Mouse (Mus musculus) embryonic stem cell, embryonic (primary cell): ENCODE data around the gene B9d2.

Source experiments
- CTCF ChIA-PET, 4 experiments: fragments of 300-600 bp in 2 of 4; fragments of 350-600 bp in 2 of 4; sonication (Branson Sonifier 250); formaldehyde crosslinking; loops; one replicate each; lab custom pipeline; 2022; ENCODE audit warnings: inconsistent platforms in 2 of 4; lab: Charles Lee
- POLR2A ChIA-PET, 4 experiments: fragments of 300-600 bp in 2 of 4; fragments of 350-600 bp in 2 of 4; sonication (Branson Sonifier 250); formaldehyde crosslinking; loops; one replicate each; lab custom pipeline; 2022; ENCODE audit warnings: antibody characterized with exemption in 4 of 4, inconsistent platforms in 1 of 4; lab: Charles Lee

B9d2 gene

DNA sequence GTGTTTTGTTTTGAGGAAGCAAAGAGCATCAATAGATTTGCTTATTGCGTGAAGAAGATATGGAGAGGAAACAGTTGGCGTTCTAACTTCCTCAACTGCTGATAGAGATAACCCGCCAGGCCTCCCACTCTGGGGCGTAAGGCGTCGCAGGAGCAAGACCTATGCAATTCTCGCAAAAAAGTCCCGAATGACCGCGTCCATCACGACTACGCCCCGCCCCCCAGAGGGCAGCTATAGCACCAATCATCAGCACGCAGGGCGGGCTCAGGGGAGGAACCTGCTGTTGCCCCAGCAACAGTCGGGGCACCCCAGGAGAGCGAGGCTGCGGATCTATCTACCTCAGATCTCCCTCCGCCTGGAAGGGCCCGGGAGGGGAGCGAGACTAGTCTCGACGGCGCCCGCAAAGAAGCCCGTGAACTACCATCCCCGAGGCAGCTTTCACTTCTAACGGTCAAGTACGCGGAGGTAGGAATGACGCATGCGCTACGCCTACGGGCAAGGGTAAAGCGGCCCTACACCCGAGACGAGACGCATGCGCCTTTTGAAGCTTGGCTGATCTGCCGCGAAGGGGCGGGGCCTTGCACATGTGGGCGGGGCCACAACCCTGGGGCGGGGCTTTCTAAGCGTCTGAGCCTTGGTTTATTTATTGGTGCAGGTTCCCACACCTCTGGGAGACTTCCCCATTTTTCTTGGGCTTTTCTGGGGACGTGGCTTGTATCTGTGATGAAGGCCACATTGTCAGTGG, at the start of gene B9d2:
Gene B9d2, plus strand, starts transcription at position 267 of the 745 bp plus-strand sequence.
- POLR2A ChIA-PET: interaction anchor here (0.6 to 3.6 kb wide), 57 partner anchors 8 to 413 kb away, joined by 3 to 39 read pairs (median 4); partner anchors contain the start of genes Hnrnpul1 (in 3 of the 4), Bckdha (in 2 of the 4), Exosc5 (in 2 of the 4) and Cic (in 1 of the 4)
- CTCF ChIA-PET: interaction anchor here in 3 of 4 experiments (0.5 to 2.5 kb wide), 22 partner anchors 9 to 708 kb away, joined by 3 to 9 read pairs (median 4); partner anchors contain the start of genes Atp1a3 (in 1 of the 3), Bckdha (in 1 of the 3), Exosc5 (in 1 of the 3) and Hnrnpul1 (in 1 of the 3)

GRCm38 (mm10) chr7:25632679-25633078, 47.9 kb upstream of the B9d2 start:
- POLR2A ChIA-PET: interaction anchor here in 2 of 4 experiments (0.8 to 1.2 kb wide), 2 partner anchors 8 to 207 kb away, joined by 3 read pairs; no protein-coding TSS in a partner anchor
- CTCF ChIA-PET: no interaction called here

- POLR2A ChIA-PET: no interaction called here
These were observed 44.2 kb upstream of the B9d2 start for GRCm38 (mm10) chr7:25636373-25636772.

GRCm38 (mm10) chr7:25637099-25637498, 43.5 kb upstream of the B9d2 start:
- ChIA-PET POLR2A (interaction anchor here (0.6 to 2.2 kb wide), 11 partner anchors 8 to 44 kb away, joined by 3 to 9 read pairs (median 3); partner anchors contain the start of genes B9d2 (in 1 of the 4) and Exosc5 (in 1 of the 4)), CTCF (interaction anchor here in 1 of 4 experiments (0.7 kb wide), 1 partner anchor 234 kb away, joined by 3 read pairs; no protein-coding TSS in a partner anchor)

More at GRCm38 (mm10) chr7:25636373-25636772, 44.2 kb upstream of the B9d2 start:
- CTCF ChIA-PET: no interaction called here

- POLR2A ChIA-PET: interaction anchor here in 1 of 4 experiments (0.7 kb wide), 1 partner anchor 754 kb away, joined by 3 read pairs; no protein-coding TSS in a partner anchor
- CTCF ChIA-PET: interaction anchor here in 1 of 4 experiments (0.6 kb wide), 1 partner anchor 60 kb away, joined by 3 read pairs; no protein-coding TSS in a partner anchor
These were observed 40.8 kb upstream of the B9d2 start for GRCm38 (mm10) chr7:25639754-25640153.

DNA sequence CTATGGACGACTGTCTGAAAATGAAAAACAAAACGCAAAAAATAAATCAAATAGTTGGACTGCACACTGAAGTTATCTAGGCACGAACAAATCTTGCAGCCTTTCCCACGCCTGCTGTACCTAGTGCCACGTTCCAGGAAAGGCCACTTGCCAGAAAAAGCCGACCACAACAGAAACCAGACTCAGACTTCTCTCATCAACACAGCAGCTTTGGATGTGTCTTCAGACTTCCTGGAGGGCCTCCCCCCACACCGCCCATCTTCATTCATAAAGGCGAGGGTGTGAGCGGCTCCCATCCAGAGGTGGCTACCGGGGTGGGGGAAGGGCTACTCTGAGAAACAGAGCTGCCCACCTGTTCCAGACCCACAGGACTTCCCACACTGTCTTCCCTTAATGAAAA, 36.4 kb upstream of the B9d2 start:
- ChIA-PET CTCF (no interaction called here), POLR2A (interaction anchor here in 2 of 4 experiments (0.8 to 3.9 kb wide), 8 partner anchors 13 to 44 kb away, joined by 3 to 20 read pairs (median 4); partner anchors contain the start of genes Bckdha (in 1 of the 2), Dmac2 (in 1 of the 2) and Exosc5 (in 1 of the 2))

- POLR2A ChIA-PET: interaction anchor here in 2 of 4 experiments (0.8 to 3.9 kb wide), 11 partner anchors 12 to 43 kb away, joined by 3 to 20 read pairs (median 3); partner anchors contain the start of genes B9d2 (in 1 of the 2), Bckdha (in 1 of the 2), Dmac2 (in 1 of the 2) and Exosc5 (in 1 of the 2)
- CTCF ChIA-PET: interaction anchor here in 1 of 4 experiments (0.5 kb wide), 1 partner anchor 92 kb away, joined by 3 read pairs; no protein-coding TSS in a partner anchor
These were observed 35.9 kb upstream of the B9d2 start for GRCm38 (mm10) chr7:25644631-25645030.

GRCm38 (mm10) chr7:25645074-25645473, 35.5 kb upstream of the B9d2 start:
- CTCF ChIA-PET: interaction anchor here in 1 of 4 experiments (0.5 kb wide), 1 partner anchor 91 kb away, joined by 3 read pairs; no protein-coding TSS in a partner anchor

GRCm38 (mm10) chr7:25647574-25648123, 32.9 kb upstream of the B9d2 start:
- CTCF ChIA-PET: interaction anchor here (0.7 to 2.2 kb wide), 13 partner anchors 10 to 728 kb away, joined by 3 to 14 read pairs (median 4); partner anchors contain the start of genes B3gnt8 (in 1 of the 4) and Tmem91 (in 1 of the 4)
- POLR2A ChIA-PET: interaction anchor here (0.7 to 3.0 kb wide), 25 partner anchors 9 to 1739 kb away, joined by 3 to 14 read pairs (median 4); partner anchors contain the start of genes B9d2 (in 2 of the 4), B3gnt8 (in 1 of the 4), Dmac2 (in 1 of the 4) and Exosc5 (in 1 of the 4)

More at GRCm38 (mm10) chr7:25645074-25645473, 35.5 kb upstream of the B9d2 start:
- POLR2A ChIA-PET: interaction anchor here in 3 of 4 experiments (0.8 to 3.9 kb wide), 15 partner anchors 9 to 43 kb away, joined by 3 to 20 read pairs (median 3); partner anchors contain the start of genes B9d2 (in 1 of the 3), Bckdha (in 1 of the 3), Dmac2 (in 1 of the 3) and Exosc5 (in 1 of the 3)

GRCm38 (mm10) chr7:25649839-25650238, 30.7 kb upstream of the B9d2 start:
- CTCF ChIA-PET: no interaction called here
- POLR2A ChIA-PET: interaction anchor here in 1 of 4 experiments (0.5 to 1.2 kb wide), 3 partner anchors 9 to 66 kb away, joined by 3 read pairs; partner anchors contain the start of genes Bckdha and Exosc5

- POLR2A ChIA-PET: interaction anchor here in 2 of 4 experiments (0.5 to 2.3 kb wide), 7 partner anchors 11 to 210 kb away, joined by 3 to 10 read pairs (median 6); partner anchors contain the start of genes B9d2 (in 1 of the 2) and Tmem91 (in 1 of the 2)
- CTCF ChIA-PET: interaction anchor here in 2 of 4 experiments (0.6 to 0.9 kb wide), 3 partner anchors 26 to 1607 kb away, joined by 3 to 6 read pairs (median 4); no protein-coding TSS in a partner anchor
These were observed 29.3 kb upstream of the B9d2 start for GRCm38 (mm10) chr7:25651281-25651680.

DNA sequence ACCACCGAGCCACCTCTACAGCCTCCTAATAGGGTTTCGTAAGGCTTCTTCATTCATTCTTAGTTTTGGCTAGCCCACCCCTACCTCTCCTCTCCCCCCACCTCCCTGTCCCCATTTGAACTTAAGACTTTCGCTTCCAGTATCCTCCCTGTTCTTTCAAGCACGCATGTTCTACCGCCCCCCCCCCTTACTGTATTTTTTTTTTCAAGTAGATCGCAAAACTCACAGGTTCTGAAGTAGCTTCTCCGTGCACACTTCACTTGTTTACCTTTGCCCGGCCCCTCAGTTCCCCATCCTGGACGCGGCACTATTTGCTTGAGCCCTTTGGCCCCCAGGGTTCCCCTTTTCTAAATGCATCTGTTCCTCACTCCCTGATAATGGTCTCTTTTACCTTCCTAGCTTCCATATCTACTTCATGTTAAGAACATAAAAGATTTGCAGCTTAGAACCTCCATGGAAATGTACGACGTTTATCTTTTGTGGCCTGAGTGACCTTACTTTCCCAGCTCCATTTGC, 28.3 kb upstream of the B9d2 start:
- ChIA-PET POLR2A (interaction anchor here in 2 of 4 experiments (0.6 to 2.3 kb wide), 11 partner anchors 8 to 1834 kb away, joined by 4 to 10 read pairs (median 6); partner anchors contain the start of genes B9d2 (in 1 of the 2), Sertad1 (in 1 of the 2) and Tmem91 (in 1 of the 2)), CTCF (interaction anchor here in 1 of 4 experiments (0.7 kb wide), 1 partner anchor 22 kb away, joined by 3 read pairs; no protein-coding TSS in a partner anchor)

DNA sequence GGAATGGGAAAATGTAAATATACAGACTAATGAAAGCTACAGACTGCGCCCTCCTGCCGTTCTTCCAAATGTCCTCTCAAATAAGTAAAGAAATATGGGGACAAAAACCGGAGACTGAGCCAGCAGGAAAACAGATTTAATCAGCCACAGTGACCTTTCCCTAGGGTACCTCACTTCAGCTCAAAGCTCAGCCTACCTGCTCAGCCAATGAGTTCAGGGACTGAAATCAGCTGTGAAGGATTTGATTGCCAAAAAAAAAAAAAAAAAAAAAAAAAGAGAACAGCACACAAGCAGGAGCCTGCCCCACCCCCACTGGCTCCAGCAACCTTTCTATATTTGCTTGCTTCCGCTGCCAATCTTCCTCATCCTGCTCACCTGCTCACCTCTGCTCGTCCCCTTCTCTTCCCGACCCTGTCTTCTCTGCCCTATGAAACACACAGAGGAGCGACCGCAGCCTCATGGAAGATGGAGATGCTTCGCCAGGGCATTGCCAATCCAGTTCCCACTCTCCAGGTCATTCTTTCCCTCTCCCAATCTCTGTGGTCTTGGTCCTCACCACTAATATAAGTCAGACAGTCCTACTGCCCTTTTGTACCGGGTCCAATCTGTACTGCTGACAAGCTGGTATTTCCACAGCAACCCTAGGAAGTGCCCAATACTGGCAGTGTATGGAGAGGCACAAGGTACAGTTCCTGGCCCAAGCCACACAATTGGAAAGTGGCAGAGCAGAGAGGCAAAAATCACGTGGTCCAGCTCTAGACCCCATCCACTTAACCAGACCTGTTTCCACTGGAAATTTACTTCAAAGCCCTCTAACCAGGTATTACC, 24.8 kb upstream of the B9d2 start:
- ChIA-PET CTCF (interaction anchor here (0.6 to 2.1 kb wide), 8 partner anchors 16 to 1638 kb away, joined by 3 to 8 read pairs (median 4); partner anchors contain the start of gene Tmem91 (in 1 of the 4)), POLR2A (interaction anchor here (0.6 to 8.5 kb wide), 17 partner anchors 8 to 229 kb away, joined by 3 to 73 read pairs (median 5); partner anchors contain the start of genes B9d2 (in 2 of the 4), Hnrnpul1 (in 2 of the 4) and Tmem91 (in 1 of the 4))

- ChIA-PET POLR2A (interaction anchor here in 3 of 4 experiments (0.6 to 8.5 kb wide), 9 partner anchors 10 to 125 kb away, joined by 3 to 73 read pairs (median 6); partner anchors contain the start of genes B9d2 (in 1 of the 3) and Dmac2 (in 1 of the 3)), CTCF (interaction anchor here in 1 of 4 experiments (0.7 kb wide), 1 partner anchor 1259 kb away, joined by 4 read pairs; the partner anchor contains the start of gene Smg9)
These were observed 22.8 kb upstream of the B9d2 start for GRCm38 (mm10) chr7:25657785-25658184.

DNA sequence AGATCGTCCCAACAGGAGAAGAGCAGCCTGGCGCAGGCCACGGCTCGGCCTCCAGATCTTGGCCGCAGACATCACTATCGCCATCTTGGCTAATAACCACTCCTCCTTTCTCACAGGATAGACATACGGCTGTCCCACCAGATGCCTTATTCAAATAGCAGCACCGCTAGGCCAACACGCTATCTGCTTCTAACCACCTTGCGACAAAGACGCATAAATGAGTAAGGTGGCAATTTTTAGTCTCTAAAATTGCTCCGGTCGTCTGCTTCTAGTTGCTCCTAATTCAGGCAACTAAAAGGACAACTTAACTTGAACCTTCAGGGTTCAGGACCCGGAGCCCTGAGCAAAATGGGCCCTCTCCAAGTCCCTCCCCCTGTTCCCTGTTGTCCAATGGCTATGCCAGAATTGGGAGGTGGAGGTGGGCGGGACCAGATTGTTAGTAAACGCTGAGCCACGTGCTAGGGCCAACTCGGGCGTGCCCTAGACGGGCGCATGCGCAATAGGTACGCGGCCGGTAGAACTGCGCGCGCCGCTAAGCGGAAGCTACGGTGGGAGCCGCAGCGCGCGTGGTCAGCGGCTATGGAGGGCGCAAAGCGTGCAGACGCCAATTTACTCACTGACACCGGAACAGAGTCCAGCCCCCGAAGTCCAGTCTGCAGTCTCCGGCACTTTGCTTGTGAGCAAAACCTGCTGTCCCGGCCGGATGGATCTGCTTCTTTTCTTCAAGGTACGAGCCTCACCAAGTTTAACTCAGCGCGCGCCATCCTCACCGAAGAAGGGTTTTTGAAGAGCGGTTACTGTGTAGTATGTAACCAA, 21.7 kb upstream of the B9d2 start, which contains the start of the genes Bckdha and Exosc5:
Gene Bckdha, minus strand, starts transcription at position 325 of the 816 bp plus-strand sequence.
Gene Exosc5, plus strand, starts transcription at position 508 of the 816 bp plus-strand sequence.
- ChIA-PET CTCF (interaction anchor here in 3 of 4 experiments (0.6 to 1.5 kb wide), 6 partner anchors 9 to 1781 kb away, joined by 3 to 5 read pairs (median 4); partner anchors contain the start of gene B9d2 (in 1 of the 3)), POLR2A (interaction anchor here in 3 of 4 experiments (0.6 to 8.5 kb wide), 28 partner anchors 9 to 1454 kb away, joined by 3 to 73 read pairs (median 3); partner anchors contain the start of genes B9d2 (in 2 of the 3), Tmem91 (in 2 of the 3), Dmac2 (in 1 of the 3) and Hnrnpul1 (in 1 of the 3))
